31 mouse cellular contexts compared by ENCODE assay signal in genomic region chr8:105819659-105820058, GRCm38 (mm10). TPM values are rescaled to one million over a fixed set of nuclear protein-coding genes. Genes with fewer than 3 reads are reported as not detected.
DNase-seq lines count a peak whose midpoint lies in the region; ATAC-seq lines count a peak whose summit lies in the region.
"Had no signal": no experiment of that assay in that cellular context is flagged by ENCODE, and none has a peak within 500 bp of the region (broad histone marks: within the 10 kb centered on the region; RNA-seq: fewer than 3 reads in every experiment).

No protein-coding gene starts in this region.

- DNase-seq in liver, embryonic 13.5 days: peak; percentile 59
- DNase-seq in adrenal gland, adult 18-20 months (ENCODE audit: low spot score in 2 of 2): no peak
- DNase-seq in adrenal gland, adult 2 months: no peak
- DNase-seq in thymus, postnatal 36 days: no peak
- DNase-seq: adrenal gland, postnatal 10 days; B cell, adult 2 months; cerebellum, adult 2 months; cerebellum, postnatal 14 days; gastrocnemius, postnatal 36 days; heart, adult 2 months; kidney, adult 9 months; kidney, postnatal 10 days; layer of hippocampus, postnatal 36 days; left cerebral cortex, postnatal 4 days; lung, embryonic 14.5 days; lung, postnatal 14 days; thymus, postnatal 14 days had no signal

- H3K4me3 ChIP-seq in megakaryocyte, embryonic 14.5 days (replicated peaks): peak overlapping the region; percentile 40
- H3K4me3 ChIP-seq in liver, embryonic 13.5 days (replicated peaks): peak overlapping the region; percentile 50
- H3K4me3 ChIP-seq: heart, adult 2 months; heart, embryonic 15.5 days; hindbrain, embryonic 13.5 days; myocyte; neural tube, embryonic 13.5 days had no signal

- peaks cover 83% of the 10 kb centered on the region for H3K36me3 ChIP-seq in megakaryocyte, embryonic 14.5 days (replicated peaks; ENCODE audit: low read length)
- H3K36me3 ChIP-seq in liver, embryonic 13.5 days: peaks cover 90% of the 10 kb centered on the region

- no peaks in the 10 kb centered on the region for H3K27me3 ChIP-seq in megakaryocyte, embryonic 14.5 days (replicated peaks)
- H3K27me3 ChIP-seq in liver, embryonic 13.5 days: no peaks in the 10 kb centered on the region
- H3K27me3 ChIP-seq: heart, embryonic 15.5 days; hindbrain, embryonic 13.5 days; neural tube, embryonic 13.5 days had no signal

- peaks cover 87% of the 10 kb centered on the region for H3K4me1 ChIP-seq in megakaryocyte, embryonic 14.5 days
- H3K4me1 ChIP-seq in liver, embryonic 13.5 days (replicated peaks): peaks cover 92% of the 10 kb centered on the region

- peak overlapping the region; percentile 78 for H3K9ac ChIP-seq in liver, embryonic 13.5 days
- H3K9ac ChIP-seq: heart, embryonic 15.5 days; hindbrain, embryonic 13.5 days; lung, embryonic 14.5 days; neural tube, embryonic 13.5 days had no signal

- no peaks in the 10 kb centered on the region for H3K9me3 ChIP-seq in megakaryocyte, embryonic 14.5 days
- H3K9me3 ChIP-seq in liver, embryonic 13.5 days (replicated peaks): 0 out of 2 replicates have a peak, but pooled peaks cover 4% of the 10 kb centered on the region
- H3K9me3 ChIP-seq: heart, embryonic 15.5 days; hindbrain, embryonic 13.5 days; neural tube, embryonic 13.5 days had no signal

- WGBS in liver, embryonic 13.5 days (ENCODE audit: insufficient replicate concordance): 50% methylated on average over 3 of the region's 3 CpGs

- no peak for ATAC-seq in megakaryocyte, adult 5-6 weeks (ENCODE audit: poor library complexity, severe bottlenecking)
- ATAC-seq in erythroid progenitor cell, adult 5-6 weeks (replicated peaks; ENCODE audit: low FRiP score, poor library complexity, severe bottlenecking): peak; percentile 33; the same call in 1 of the 2 replicates
- ATAC-seq in liver, embryonic 13.5 days (ENCODE audit: low read depth): peak; percentile 44
- ATAC-seq: activated CD4-positive, CD25-positive, alpha-beta regulatory T cell, adult 4 months; forebrain, embryonic 14.5 days; intestine, postnatal 0 days had no signal

- H3K4me2 ChIP-seq in liver, embryonic 13.5 days: peak overlapping the region; percentile 78
- H3K4me2 ChIP-seq: heart, embryonic 15.5 days; hindbrain, embryonic 13.5 days; lung, embryonic 14.5 days; midbrain, embryonic 11.5 days; neural tube, embryonic 13.5 days had no signal

- peak overlapping the region; percentile 99 for H3K27ac ChIP-seq in liver, embryonic 13.5 days
- H3K27ac ChIP-seq: heart, embryonic 15.5 days; hindbrain, embryonic 13.5 days; neural tube, embryonic 13.5 days had no signal

RNA-seq across cellular contexts. Expression of gene Ranbp10, which starts 7.5 kb away (rescaled TPM):
- polyA plus RNA-seq in megakaryocyte, embryonic 14.5 days (2012; ENCODE audit: insufficient read depth, low replicate concordance): 10.3 and 11.1 TPM in 2 replicates
- 10.2 and 10.5 TPM in 2 replicates for total RNA-seq in megakaryocyte, adult 5-6 weeks (2015)
- total RNA-seq in megakaryocyte, adult 5-6 weeks (2017): 6.4 and 7.0 TPM in 2 replicates
- 306 and 341 TPM in 2 replicates for total RNA-seq in erythroid progenitor cell, adult 5-6 weeks (2015; ENCODE audit: low replicate concordance)
- total RNA-seq in erythroid progenitor cell, adult 5-6 weeks (2017; ENCODE audit: low replicate concordance): 296 and 297 TPM in 2 replicates
- 36.1 and 36.2 TPM in 2 replicates for polyA plus RNA-seq in liver, embryonic 13.5 days (2015; fragmentation: Nextera tagmentation; extraction: Ambion mirVana)
- 10 to 100 TPM; 20.1 to 24.7 TPM for total RNA-seq in adrenal gland, adult 18-20 months (2021)
- 10 to 100 TPM; 19.7 to 23.6 TPM for total RNA-seq in adrenal gland, adult 2 months (2021)
- polyA plus RNA-seq in adrenal gland, adult 2 months (2012; rRNA removed): 22.2 and 27.3 TPM in 2 replicates

RNA-seq across cellular contexts. Expression of gene Tsnaxip1, which starts 7.9 kb away (rescaled TPM):
- polyA plus RNA-seq in megakaryocyte, embryonic 14.5 days (2012; ENCODE audit: insufficient read depth, low replicate concordance): not detected in 2 replicates
- total RNA-seq in megakaryocyte, adult 5-6 weeks (2015): not detected in 2 replicates
- total RNA-seq in megakaryocyte, adult 5-6 weeks (2017): not detected in 2 replicates
- total RNA-seq in erythroid progenitor cell, adult 5-6 weeks (2015; ENCODE audit: low replicate concordance): 2.9 TPM in 1 of 2 replicates, not detected in the other
- 1.4 TPM in 1 of 2 replicates, not detected in the other for total RNA-seq in erythroid progenitor cell, adult 5-6 weeks (2017; ENCODE audit: low replicate concordance)
- polyA plus RNA-seq in liver, embryonic 13.5 days (2015; fragmentation: Nextera tagmentation; extraction: Ambion mirVana): 0.06 and 0.08 TPM in 2 replicates
- total RNA-seq in adrenal gland, adult 18-20 months (2021): not detected
- total RNA-seq in adrenal gland, adult 2 months (2021): not detected
- polyA plus RNA-seq in adrenal gland, adult 2 months (2012; rRNA removed): not detected in 2 replicates
- total RNA-seq: adrenal gland, postnatal 10 days; gastrocnemius, postnatal 36 days; heart, adult 2 months; heart, postnatal 25 days had no signal
- polyA plus RNA-seq: activated CD4-positive, CD25-positive, alpha-beta regulatory T cell, adult 4 months; intestine, postnatal 0 days; large intestine, adult 2 months; small intestine, adult 2 months had no signal

RNA-seq across cellular contexts. Expression of gene Cenpt, which starts 33.4 kb away (rescaled TPM):
- polyA plus RNA-seq in megakaryocyte, embryonic 14.5 days (2012; ENCODE audit: insufficient read depth, low replicate concordance): 22.5 and 23.5 TPM in 2 replicates
- 12.4 and 18.3 TPM in 2 replicates for total RNA-seq in megakaryocyte, adult 5-6 weeks (2015)
- 16.7 and 25.0 TPM in 2 replicates for total RNA-seq in megakaryocyte, adult 5-6 weeks (2017)
- total RNA-seq in erythroid progenitor cell, adult 5-6 weeks (2015; ENCODE audit: low replicate concordance): 57.0 and 57.3 TPM in 2 replicates
- total RNA-seq in erythroid progenitor cell, adult 5-6 weeks (2017; ENCODE audit: low replicate concordance): 55.2 and 94.3 TPM in 2 replicates
- polyA plus RNA-seq in liver, embryonic 13.5 days (2015; fragmentation: Nextera tagmentation; extraction: Ambion mirVana): 21.5 and 22.3 TPM in 2 replicates
- 1 to 10 TPM; 5.9 to 6.5 TPM for total RNA-seq in adrenal gland, adult 18-20 months (2021)
- total RNA-seq in adrenal gland, adult 2 months (2021): 1 to 10 TPM; 5.9 to 6.7 TPM
- polyA plus RNA-seq in adrenal gland, adult 2 months (2012; rRNA removed): 5.9 and 8.1 TPM in 2 replicates

RNA-seq across cellular contexts. Expression of gene Thap11, which starts 35.3 kb away (rescaled TPM):
- polyA plus RNA-seq in megakaryocyte, embryonic 14.5 days (2012; ENCODE audit: insufficient read depth, low replicate concordance): 12.4 and 38.2 TPM in 2 replicates
- total RNA-seq in megakaryocyte, adult 5-6 weeks (2015): 42.8 and 48.9 TPM in 2 replicates
- total RNA-seq in megakaryocyte, adult 5-6 weeks (2017): 38.5 and 42.6 TPM in 2 replicates
- total RNA-seq in erythroid progenitor cell, adult 5-6 weeks (2015; ENCODE audit: low replicate concordance): 9.6 and 22.0 TPM in 2 replicates
- 11.0 and 18.6 TPM in 2 replicates for total RNA-seq in erythroid progenitor cell, adult 5-6 weeks (2017; ENCODE audit: low replicate concordance)
- 38.2 and 40.7 TPM in 2 replicates for polyA plus RNA-seq in liver, embryonic 13.5 days (2015; fragmentation: Nextera tagmentation; extraction: Ambion mirVana)
- total RNA-seq in adrenal gland, adult 18-20 months (2021): 10 to 100 TPM; 35.7 to 38.6 TPM
- 10 to 100 TPM; 31.7 to 38.0 TPM for total RNA-seq in adrenal gland, adult 2 months (2021)
- polyA plus RNA-seq in adrenal gland, adult 2 months (2012; rRNA removed): 79.7 and 91.6 TPM in 2 replicates

RNA-seq across cellular contexts. Expression of gene Nutf2, which starts 40.7 kb away (rescaled TPM):
- polyA plus RNA-seq in megakaryocyte, embryonic 14.5 days (2012; ENCODE audit: insufficient read depth, low replicate concordance): 5.8 and 51.6 TPM in 2 replicates
- total RNA-seq in megakaryocyte, adult 5-6 weeks (2015): 103 and 117 TPM in 2 replicates
- 40.9 and 54.5 TPM in 2 replicates for total RNA-seq in megakaryocyte, adult 5-6 weeks (2017)
- 57.8 and 102 TPM in 2 replicates for total RNA-seq in erythroid progenitor cell, adult 5-6 weeks (2015; ENCODE audit: low replicate concordance)
- total RNA-seq in erythroid progenitor cell, adult 5-6 weeks (2017; ENCODE audit: low replicate concordance): 15.3 and 42.5 TPM in 2 replicates
- polyA plus RNA-seq in liver, embryonic 13.5 days (2015; fragmentation: Nextera tagmentation; extraction: Ambion mirVana): 152 and 192 TPM in 2 replicates
- 10 to 100 TPM; 43.9 to 46.2 TPM for total RNA-seq in adrenal gland, adult 18-20 months (2021)
- 10 to 100 TPM; 30.2 to 44.0 TPM for total RNA-seq in adrenal gland, adult 2 months (2021)
- 19.3 and 24.8 TPM in 2 replicates for polyA plus RNA-seq in adrenal gland, adult 2 months (2012; rRNA removed)

Comparison
In these comparisons a context has a peak if more than half of its experiments do, and no peak if none do; other contexts are left out.
1. RNA of gene Ranbp10, which starts 7.5 kb away (total RNA-seq): 296 to 341 TPM in erythroid progenitor cell, adult 5-6 weeks; 20.1 to 24.7 TPM in adrenal gland, adult 18-20 months, 19.7 to 23.6 TPM in adrenal gland, adult 2 months and 6.4 to 10.5 TPM in megakaryocyte, adult 5-6 weeks; every median in the first group is over 10 times any median in the second.